Mouse (Mus musculus) kidney, adult 18-20 months (tissue): ENCODE data around the gene Papss1.
"Not testable (repeated sequence)": the region's sequence is repeated elsewhere in the genome, so short reads cannot be mapped to it uniquely, and the experiment has no call there.

Experiments used
- DNase-seq: peaks from one replicate; pipeline ENCODE4 v3.0.0; 2021

Gene Papss1

DNA sequence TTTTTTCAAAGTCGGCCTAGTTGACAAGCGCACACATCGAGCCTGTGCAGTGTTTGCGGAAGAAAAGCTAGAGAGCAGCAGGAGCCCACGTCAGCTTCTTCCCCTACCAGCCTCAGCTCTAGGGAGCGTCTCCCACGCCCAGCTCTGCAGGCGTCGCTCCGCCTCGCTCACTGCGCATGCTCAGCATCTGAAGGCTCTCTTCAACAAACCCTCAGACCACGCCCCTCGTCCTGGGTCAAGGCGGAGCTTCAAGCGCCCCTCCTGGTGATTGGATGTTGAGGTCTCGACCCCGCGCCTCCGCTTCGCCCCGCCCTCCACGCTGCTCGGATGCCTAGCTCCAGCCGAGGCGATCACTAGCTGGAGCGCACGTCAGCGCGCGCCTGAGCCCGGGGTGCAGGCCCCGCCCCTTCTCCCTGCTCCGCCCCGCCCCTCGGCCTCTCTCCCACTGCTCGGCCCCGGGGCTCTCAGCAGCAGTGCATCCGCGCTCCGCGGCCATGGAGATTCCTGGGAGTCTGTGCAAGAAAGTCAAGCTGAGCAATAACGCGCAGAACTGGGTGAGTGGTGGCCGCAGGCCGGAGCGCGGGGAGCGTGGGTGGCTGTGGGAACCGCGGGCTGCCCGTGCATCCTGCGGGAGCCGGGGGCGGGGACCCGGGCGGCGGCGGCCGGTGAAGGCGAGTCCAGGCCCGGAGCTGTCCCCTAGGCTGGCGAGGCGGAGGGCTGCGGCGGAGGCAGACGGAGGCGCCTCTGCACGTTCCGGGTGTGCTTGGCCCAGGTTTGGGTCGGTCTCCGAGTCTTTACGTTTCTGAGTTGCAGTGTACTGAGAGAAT lies at the start of gene Papss1:
Gene Papss1 (plus strand): TSS at position 339 of the 827 bp plus-strand sequence.
- DNase-seq: peak; percentile 100

DNA sequence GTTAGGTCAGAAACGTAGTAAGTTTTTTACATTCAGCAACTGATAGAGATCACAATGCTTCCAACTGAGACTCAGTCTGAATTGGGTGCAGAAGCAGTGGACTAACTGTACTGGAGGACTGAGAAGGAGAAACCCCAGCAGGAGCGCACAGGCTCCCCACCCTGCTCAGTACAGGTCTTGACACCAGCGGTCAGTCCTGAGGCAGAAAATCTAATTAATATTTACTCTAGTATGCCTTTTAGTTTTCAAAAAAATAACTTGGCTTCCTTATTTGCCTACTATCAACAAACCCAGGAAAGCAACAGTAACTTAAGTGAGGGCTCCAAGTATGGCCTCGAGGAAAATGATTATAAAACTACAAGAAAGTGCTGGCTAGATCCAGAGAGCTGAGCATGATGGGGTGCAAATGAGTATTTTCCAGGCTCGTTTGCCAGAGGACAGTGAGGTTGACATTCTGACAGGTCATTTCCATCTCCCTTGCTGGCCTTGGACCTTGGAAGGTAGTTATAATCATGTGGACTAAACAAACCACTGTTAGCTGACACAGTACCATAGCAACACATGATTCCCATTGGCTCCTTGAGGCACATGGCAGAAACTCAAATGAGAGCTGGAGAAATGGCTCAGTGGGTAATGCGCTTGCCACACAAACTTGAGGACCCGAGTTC lies 48.1 kb upstream of the Papss1 start:
- no peak for DNase-seq

DNA sequence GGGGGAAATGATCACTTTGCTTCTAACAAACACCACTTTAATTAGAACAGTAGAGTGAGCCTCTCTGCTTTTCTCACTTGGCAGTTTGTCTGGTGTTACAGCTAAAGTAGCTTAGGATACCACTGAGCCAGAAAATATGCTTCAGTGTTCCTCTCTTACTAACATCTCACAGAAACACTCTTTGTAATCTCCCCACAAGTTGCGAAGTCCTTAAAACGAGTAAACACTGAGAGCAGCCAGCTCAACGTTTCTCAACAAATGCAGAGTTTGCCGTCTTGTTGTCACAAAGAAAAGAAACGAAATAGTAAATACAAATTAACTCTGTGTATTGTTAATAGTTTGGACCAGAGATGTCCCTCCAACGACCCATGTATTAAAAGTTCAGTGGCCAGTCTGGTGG lies 46.8 kb upstream of the Papss1 start:
- DNase-seq: no peak

DNA sequence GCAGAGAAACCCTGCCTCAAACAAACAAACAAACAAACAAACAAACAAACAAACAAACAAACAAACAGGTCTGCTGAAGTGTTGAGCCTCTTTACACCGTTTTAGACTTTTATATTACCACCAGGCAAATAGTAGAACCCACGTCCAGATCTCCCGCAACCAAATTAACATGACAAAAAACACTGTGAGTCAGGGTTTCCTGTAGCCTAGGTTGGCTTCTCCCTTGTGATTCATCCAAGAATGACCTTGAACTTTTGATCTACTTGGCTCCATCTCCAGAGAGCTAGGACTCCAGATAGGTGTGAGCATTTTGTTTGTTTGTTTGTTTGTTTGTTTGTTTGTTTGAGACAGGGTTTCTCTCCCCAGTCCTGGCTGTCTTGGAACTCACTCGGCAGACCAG lies 43.4 kb upstream of the Papss1 start:
- no peak for DNase-seq

DNA sequence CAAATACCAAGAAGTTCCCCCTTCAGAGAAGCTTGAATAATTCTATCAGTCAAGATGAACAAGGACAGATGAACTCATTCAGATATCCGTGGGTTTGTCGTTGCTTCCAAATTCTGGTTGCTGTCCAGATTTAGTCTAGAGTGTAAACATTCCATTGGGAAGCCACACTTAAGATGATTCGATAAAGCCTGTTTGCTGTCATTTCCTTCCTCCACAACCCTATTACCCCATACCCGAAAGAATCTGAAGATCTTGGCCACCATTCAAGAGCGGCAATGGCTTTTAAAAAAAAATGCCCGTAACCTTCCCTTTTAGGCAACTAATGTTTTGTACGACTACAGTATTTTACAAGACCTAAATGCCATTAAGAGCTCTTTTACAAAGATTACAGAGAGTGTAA lies 42.3 kb upstream of the Papss1 start:
- DNase-seq: no peak

DNA sequence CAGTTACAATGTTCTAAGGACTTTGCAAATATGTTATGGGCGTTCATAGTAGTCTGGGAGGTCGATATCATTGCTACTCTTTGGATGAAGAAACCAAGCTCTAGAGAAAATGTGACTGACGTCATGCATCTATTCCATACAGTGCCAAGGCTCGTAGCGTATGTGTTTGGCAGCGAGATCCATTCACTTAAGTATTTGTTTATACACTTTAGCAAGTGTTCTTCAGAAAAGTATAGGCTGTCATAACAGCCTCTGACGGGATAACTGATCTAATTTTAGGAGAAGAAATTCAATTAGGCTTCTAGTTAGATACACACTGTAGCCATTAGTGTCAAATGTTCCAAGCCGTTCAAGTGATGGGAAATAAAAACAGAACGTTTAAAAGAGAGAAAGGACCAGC lies 40.8 kb upstream of the Papss1 start:
- no peak for DNase-seq

DNA sequence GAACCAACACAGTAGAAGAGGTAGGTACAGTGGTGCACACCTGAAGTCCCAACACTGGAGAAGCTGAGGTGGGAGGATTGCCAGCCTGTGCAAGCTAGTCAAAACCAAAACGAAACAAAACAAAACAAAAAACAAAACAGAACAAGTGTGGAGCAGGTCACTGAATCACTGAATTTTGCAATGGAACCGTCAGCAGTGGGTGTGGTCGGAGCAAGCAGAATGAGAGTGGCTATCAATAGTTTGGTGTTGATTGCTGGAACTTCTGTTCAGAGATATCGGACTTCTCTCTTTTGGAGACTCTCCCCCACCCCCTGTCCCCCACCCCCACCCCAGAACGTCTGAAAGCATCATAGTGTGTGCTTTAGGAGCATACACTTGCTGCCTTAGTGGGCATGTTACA lies 40.4 kb upstream of the Papss1 start:
- no peak for DNase-seq

DNA sequence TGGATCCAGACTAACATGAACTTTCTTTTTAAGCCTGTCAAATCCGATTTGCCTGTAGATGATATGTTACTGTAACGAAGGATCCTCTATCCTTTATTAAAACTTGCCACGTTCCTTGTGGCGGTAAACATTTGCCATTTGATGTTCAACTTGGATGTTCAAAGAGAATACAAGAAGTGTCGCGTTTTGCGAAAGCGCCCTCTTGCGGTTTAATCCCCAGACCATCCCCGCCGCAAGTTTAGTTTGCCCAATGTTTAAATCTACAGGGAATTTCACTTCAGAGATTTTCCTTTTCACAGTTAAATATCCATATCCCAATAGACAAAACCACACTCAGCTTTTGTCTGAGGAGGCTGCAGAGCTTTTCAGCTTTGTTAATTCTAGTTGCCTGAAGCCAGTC lies 39.8 kb upstream of the Papss1 start:
- DNase-seq: peak; percentile 55

DNA sequence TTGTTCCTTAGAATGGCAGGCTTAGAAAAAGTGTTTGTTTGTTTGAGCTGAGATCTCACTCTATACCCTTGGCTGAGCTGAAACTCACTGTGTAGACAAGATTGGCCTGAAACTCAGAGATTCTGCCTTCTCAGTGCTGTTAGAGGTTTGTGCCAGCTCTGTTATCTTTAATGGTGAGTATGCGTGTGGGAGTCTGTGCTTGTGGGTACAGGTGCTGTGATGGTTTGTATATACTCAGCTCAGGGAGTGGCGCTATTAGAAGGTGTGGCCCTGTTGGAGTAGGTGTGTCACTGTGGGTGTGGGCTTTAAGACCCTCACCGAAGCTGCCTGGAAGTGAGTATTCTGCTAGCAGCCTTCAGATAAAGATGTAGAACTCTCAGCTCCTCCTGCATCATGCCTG lies 39.3 kb upstream of the Papss1 start:
- DNase-seq: no peak

DNA sequence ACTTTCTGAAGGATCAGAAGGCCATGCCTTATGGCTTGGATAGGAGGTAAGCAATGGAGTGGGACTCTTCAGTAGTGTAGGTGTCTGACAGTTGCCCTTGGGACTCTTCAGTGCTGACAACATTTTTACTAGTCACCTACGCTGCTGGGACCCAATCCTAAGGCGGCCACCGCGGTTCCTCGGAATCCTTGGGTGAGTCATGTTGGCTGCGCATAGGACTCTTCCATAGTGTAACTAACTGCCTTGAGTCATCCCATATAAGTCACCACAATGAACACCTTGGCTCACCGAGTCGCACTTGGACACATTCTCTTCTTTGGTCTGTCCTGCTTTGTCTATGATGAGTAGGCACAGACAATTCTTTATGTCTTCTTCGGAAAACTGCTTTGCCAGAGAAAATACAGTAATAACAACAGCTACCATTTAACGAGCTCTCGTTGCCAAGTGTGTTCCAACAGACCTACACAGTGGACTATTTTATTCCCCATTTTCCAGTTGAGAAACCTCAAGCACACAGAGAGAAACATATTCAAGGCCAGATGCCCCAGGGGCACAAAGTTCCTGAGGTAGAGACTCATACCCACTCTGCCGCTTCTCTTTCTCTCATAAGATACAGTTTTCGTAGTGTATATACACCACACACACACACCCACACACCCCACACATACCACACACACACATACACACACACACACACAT lies 23.2 kb upstream of the Papss1 start:
- no peak for DNase-seq

DNA sequence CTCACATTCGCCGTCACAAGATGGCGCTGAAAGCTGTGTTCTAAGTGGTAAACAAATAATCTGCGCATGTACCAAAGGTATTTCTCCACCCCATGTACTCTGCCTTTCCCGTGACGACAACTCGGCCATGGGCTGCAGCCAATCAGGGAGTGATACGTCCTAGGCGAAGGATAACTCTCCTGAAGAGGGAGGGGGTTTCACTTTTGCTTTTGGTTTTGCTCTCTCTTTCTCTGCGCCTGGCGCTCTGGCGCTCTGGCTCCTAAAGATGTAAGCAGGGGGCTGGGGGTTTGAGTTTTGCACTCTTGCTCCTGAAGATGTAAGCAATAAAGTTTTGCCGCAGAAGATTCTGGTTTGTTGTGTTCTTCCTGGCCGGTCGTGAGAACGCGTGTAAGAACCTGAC lies 17.0 kb upstream of the Papss1 start:
- not testable (repeated sequence) for DNase-seq

DNA sequence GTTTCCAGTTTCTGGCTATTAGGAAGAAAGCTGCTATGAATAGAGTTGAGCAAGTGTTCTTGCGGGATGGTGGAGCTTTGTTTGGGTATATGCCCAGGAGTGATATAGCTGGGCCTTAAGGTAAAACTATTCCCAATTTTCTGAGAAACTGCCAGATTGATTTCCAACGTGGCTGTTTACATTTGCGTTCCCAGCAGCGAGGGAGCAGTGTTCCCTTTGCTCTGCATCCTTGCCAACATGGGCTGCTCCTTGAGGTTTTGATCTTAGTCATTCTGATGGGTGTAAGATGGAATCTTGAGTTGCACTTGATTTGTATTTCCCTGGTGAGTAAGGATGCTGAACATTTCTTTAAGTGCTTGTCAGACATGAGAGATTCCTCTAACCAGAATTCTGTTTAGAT lies 14.5 kb upstream of the Papss1 start:
- DNase-seq: no peak

DNA sequence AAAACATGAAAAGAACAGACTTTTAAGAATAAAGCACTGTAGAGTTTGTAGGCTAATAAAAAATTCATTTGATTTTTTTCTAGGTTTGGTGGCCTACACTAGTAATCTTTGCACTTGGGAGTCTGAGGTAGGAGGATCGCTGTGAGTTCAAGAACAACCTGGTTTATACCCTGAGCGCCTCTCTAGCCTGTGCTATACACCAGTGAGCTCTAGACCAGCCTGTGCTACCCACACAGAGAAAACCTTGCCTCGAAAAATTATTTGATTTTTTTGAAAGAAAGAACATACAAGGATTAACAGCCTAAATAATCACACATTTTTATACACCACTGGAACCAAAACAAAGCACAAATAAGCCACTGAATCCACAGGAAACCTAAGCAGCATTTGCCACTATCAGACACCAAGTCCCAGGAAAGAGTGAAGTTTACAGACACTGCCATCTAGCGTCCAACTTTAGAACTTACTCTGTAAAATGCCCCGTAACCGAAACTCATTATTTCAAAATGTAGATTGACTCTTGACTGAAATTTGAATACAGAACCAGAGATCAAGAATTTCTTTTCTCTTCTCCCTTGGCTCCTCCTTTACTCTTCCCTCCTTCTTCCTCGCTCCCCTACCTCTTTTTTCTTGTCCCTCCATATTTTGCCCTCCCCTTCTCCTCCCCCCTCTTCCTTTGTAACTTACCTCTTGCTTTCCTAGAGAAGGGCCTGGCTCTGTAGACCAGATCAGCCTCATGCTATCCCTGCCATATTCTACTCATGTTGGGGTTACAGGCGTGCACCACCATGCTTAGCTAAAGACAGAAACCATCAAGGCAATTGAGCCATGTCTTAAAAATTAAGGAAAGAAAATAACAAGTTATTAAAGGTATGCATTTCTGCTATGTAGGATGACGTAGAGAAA lies 12.0 kb upstream of the Papss1 start:
- no peak for DNase-seq

DNA sequence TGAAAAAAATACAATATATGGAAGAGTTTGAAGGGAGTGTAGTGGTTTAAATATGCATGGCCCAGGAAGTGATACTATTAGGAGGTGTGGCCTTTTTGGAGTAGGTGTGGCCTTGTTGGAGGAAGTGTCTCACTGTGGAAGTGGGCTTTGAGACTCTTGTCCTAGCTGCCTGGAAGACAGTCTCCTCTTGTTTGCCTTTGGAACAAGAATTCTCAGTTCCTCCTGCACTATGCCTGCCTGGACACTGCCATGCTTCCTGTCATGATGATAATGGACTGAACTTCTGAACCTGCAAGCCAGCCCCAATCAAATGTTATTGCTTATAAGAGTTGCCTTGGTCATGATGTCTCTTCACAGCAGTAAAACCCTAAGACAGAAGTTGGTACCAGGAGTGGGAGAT lies 8.8 kb upstream of the Papss1 start:
- no peak for DNase-seq

DNA sequence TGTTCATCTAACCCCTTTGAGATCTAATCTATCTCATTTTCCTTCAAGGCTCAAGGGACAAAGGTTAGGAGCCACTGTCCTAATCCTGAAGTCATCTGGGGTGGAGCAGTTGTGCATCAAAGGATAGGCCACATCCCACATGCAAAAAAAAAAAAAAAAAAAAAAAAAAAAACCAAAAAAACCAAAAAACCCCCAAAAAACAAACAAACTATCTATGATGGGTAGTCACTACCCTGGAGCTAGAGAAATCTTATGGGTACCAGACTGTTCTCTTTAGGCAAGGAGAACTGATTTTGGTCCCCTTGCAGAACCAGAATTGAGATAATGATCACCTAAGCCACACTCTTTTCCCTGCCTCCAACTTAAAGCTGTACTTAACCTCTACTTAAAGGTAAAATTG lies 3.0 kb upstream of the Papss1 start:
- no peak for DNase-seq

DNA sequence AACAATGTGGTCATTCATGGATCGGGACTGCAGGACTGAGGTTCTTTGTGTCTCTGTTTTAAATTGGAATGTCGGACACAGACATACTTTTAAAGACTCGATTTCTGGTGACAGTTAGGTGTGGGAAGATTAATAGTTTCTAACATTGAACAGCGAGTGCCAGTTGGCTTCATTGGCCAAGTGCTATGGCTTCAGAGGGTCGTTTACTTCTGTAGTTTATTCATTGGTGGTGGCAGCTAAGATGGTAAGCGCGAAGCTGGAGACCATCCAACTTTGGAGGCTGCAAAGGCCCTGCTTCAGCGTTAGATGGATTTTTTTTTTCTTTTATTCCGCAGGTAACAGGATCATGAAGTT lies 666 bp downstream of the Papss1 start:
- no peak for DNase-seq

DNA sequence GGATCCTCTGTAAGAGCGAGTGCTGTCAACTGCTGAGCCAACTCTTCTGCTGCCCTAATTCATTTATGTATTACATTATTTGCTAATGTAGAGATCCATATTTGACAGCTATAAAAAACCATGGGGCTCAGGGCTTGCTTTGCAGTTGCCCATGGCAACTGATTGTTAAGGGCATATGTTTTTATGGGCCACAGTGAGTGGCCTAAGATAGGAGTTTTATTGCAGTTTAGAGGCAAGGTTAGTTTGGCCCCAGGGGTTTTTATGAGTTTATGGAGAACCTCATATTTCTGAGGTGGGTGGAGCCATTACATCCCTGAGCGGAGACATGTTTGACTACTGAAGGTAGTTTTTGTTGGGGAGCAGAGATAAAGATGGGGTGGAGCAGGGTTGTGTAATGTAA lies 1.7 kb downstream of the Papss1 start:
- DNase-seq: no peak

DNA sequence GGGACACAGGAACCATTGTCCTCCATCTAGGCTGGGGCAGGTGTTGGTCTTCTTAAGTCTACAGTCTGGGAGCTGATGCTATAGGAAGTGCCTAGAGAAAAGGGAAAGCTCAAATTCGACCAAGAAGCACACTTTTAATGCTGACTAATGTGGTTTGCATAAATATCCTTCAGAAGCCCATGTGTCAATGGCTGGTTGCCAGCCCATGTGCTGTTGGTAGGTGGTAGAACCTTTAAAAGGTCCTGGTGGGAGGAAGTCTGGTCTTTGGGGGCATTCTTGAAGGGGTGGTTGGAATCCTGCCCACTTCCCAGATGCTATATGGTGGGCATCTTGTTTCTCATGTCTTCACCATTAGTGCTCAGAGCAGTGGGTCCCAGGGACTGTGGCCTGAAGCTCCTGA lies 5.9 kb downstream of the Papss1 start:
- DNase-seq: no peak

DNA sequence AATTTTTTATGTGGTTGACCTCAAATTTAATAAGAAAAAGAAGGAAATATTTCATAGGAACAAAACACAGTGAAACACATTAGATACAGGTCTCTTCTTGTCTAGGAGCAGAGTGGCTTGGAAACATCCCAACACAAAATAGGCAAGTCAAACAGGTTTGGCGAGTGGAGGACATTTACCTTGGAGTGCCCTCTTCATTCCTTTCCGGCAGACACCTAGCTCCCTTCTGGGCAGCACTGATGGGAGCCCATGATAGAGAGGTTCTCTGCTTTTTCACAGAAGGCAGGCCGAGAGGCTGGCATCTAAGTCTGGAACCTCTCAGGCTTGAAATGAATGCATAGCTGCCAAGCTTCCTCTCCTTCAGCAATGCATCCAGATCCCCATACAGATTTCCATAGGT lies 9.0 kb downstream of the Papss1 start:
- DNase-seq: peak; percentile 40

DNA sequence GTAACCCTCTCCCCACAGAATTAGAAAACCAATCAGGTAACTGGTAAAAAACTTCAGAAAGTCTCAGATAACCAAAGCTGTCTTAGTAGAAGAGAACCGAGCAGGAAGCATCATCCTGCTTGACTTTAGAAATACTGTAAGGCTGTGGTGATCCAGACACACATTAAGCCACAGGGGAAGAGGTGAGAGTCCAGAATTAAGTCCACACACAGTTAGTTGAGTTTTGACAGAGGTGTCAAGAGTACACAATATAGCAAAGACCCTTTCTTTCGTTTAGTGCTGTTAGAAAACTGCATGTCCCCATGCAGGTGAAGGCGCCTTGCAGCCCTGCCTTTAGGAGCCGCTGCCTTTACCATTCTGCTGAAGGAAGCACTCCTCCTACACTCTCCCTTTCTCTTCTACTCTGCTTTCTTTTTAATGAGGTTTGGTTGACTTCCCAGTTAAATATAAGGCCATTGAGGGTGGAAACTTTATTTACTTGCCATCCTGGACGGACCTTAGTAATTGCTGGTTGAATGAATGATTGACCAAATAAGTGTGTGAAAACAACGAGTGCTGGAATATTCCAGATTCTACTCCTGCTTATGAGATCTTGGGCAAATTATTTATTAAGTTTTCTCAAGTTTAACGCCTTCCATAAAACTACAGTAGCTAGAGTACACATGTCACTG lies 14.0 kb downstream of the Papss1 start:
- no peak for DNase-seq

DNA sequence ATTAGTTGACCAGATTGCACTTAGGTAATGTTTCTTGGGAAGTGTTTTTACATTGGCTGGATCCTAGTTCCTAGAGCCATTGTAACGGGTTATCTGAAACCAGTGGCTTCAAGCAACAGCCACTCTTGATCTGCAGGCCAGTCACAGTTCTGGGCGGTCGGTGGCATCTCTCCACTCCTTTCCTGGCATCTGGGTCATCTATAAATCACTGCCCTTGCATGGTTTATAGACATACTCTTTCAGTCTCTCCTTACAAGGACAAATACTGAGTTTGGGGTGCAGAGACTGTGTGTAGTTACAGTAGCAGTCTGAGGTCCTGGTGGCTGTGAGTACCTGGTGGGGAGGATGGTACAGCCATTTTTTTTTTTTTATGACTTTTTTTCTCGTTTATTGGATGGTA lies 15.5 kb downstream of the Papss1 start:
- no peak for DNase-seq

DNA sequence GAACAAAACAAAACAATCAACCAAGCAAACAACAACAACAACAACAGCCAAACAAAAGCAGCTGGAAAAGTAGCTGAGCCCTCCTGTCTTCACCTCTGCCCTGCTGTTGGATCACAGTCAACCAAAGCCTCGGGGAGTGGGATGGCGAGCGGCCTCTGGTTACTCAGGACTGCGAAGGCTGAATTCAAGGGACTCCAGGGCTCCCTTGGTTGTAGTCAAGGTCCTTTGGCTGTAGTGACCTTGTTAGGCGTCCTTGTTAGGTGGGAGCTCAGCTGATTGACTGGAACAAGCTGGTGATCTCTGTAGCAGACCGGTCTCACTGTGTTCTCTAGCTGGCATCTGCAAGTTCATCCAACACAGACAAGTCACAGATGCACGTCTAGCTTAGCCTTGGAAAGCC lies 16.5 kb downstream of the Papss1 start:
- DNase-seq: no peak

DNA sequence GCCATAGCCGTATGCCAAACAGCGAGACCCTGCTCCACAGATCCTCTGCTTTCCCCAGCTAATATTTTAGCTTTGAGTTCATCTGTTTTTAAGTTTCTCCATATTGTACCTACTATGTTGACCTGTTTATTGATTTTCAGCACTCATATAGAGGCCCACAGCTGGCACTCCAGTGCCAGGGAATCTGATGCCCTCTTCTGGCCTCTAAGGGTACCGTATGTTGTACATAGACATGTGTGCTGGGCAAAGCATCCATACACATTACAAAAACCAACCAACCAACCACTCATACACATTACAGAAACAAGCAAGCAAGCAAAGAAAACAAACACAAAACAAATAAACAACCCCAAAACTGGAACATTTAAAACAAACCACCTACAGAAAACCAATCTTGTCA lies 22.2 kb downstream of the Papss1 start:
- no peak for DNase-seq
